Mouse (Mus musculus): Measurements from ENCODE around the gene Fgd2. TPM values are rescaled to one million over a fixed set of nuclear protein-coding genes. Genes with fewer than 3 reads are reported as not detected.

The Fgd2 gene
- polyA plus RNA-seq, 1 experiment = 41.8 TPM

- no peak overlapping the region for H3K27ac ChIP-seq (ENCODE audit: control insufficient read depth, insufficient read depth, low read depth, low read length, poor library complexity)
- H3K4me3 ChIP-seq (replicated peaks; ENCODE audit: control insufficient read depth, low read depth, low read length) = no peak overlapping the region
- TF ChIP-seq CTCF (IDR thresholded peaks at IDR 0.05; ENCODE audit: control insufficient read depth, insufficient read depth, low read length) (no peak), POLR2A (IDR thresholded peaks at IDR 0.05; ENCODE audit: borderline replicate concordance, control insufficient read depth, low read depth, low read length) (no peak)
- 66% methylated on average over 18 of the region's 18 CpGs for WGBS
- H3K4me1 ChIP-seq (ENCODE audit: control insufficient read depth, insufficient read depth, low read length) = no peaks in the 10 kb centered on the region; the same call in 1 of the 2 replicates
Measured at GRCm38 (mm10) chr17:29340406-29341261, 20.1 kb upstream of the Fgd2 start.

GRCm38 (mm10) chr17:29341591-29342003 is 19.1 kb upstream of the Fgd2 start:
- H3K4me1 ChIP-seq (ENCODE audit: control insufficient read depth, insufficient read depth, low read length) = peaks cover 3% of the 10 kb centered on the region
- TF ChIP-seq CTCF (IDR thresholded peaks at IDR 0.05; ENCODE audit: control insufficient read depth, insufficient read depth, low read length) (peak; percentile 37; the same call in 1 of the 2 replicates), POLR2A (IDR thresholded peaks at IDR 0.05; ENCODE audit: borderline replicate concordance, control insufficient read depth, low read depth, low read length) (no peak)
- H3K4me3 ChIP-seq (replicated peaks; ENCODE audit: control insufficient read depth, low read depth, low read length) = no peak overlapping the region
- peak overlapping the region; percentile 30; the same call in 1 of the 2 replicates for H3K27ac ChIP-seq (ENCODE audit: control insufficient read depth, insufficient read depth, low read depth, low read length, poor library complexity)
- WGBS = 44% methylated on average over 9 of the region's 9 CpGs

GRCm38 (mm10) chr17:29342010-29342910 is 18.5 kb upstream of the Fgd2 start:
- no peak overlapping the region for H3K4me3 ChIP-seq (replicated peaks; ENCODE audit: control insufficient read depth, low read depth, low read length)
- 78% methylated on average over 13 of the region's 13 CpGs for WGBS
- no peak overlapping the region for H3K27ac ChIP-seq (ENCODE audit: control insufficient read depth, insufficient read depth, low read depth, low read length, poor library complexity)
- TF ChIP-seq CTCF (IDR thresholded peaks at IDR 0.05; ENCODE audit: control insufficient read depth, insufficient read depth, low read length) (no peak), POLR2A (IDR thresholded peaks at IDR 0.05; ENCODE audit: borderline replicate concordance, control insufficient read depth, low read depth, low read length) (no peak)
- peaks cover 3% of the 10 kb centered on the region for H3K4me1 ChIP-seq (ENCODE audit: control insufficient read depth, insufficient read depth, low read length)

- no peak overlapping the region for H3K4me3 ChIP-seq (replicated peaks; ENCODE audit: control insufficient read depth, low read depth, low read length)
- peaks cover 3% of the 10 kb centered on the region for H3K4me1 ChIP-seq (ENCODE audit: control insufficient read depth, insufficient read depth, low read length)
- 89% methylated on average over 5 of the region's 5 CpGs for WGBS
- TF ChIP-seq CTCF (IDR thresholded peaks at IDR 0.05; ENCODE audit: control insufficient read depth, insufficient read depth, low read length) = no peak
- TF ChIP-seq POLR2A (IDR thresholded peaks at IDR 0.05; ENCODE audit: borderline replicate concordance, control insufficient read depth, low read depth, low read length) = no peak
- no peak overlapping the region for H3K27ac ChIP-seq (ENCODE audit: control insufficient read depth, insufficient read depth, low read depth, low read length, poor library complexity)
Measured at GRCm38 (mm10) chr17:29343241-29343640, 17.5 kb upstream of the Fgd2 start.

- Histone ChIP-seq H3K4me3 (replicated peaks; ENCODE audit: control insufficient read depth, low read depth, low read length) (no peak overlapping the region), H3K4me1 (ENCODE audit: control insufficient read depth, insufficient read depth, low read length) (peaks cover 3% of the 10 kb centered on the region), H3K27ac (ENCODE audit: control insufficient read depth, insufficient read depth, low read depth, low read length, poor library complexity) (no peak overlapping the region)
- TF ChIP-seq CTCF (IDR thresholded peaks at IDR 0.05; ENCODE audit: control insufficient read depth, insufficient read depth, low read length) (no peak), POLR2A (IDR thresholded peaks at IDR 0.05; ENCODE audit: borderline replicate concordance, control insufficient read depth, low read depth, low read length) (no peak)
- 83% methylated on average over 12 of the region's 12 CpGs for WGBS
Measured at GRCm38 (mm10) chr17:29345272-29345671, 15.4 kb upstream of the Fgd2 start.

GRCm38 (mm10) chr17:29346496-29347125 is 14.1 kb upstream of the Fgd2 start:
- H3K4me1 ChIP-seq (ENCODE audit: control insufficient read depth, insufficient read depth, low read length) = peaks cover 3% of the 10 kb centered on the region
- no peak overlapping the region for H3K27ac ChIP-seq (ENCODE audit: control insufficient read depth, insufficient read depth, low read depth, low read length, poor library complexity)
- peak overlapping the region; percentile 100 for H3K4me3 ChIP-seq (replicated peaks; ENCODE audit: control insufficient read depth, low read depth, low read length)
- WGBS = 8% methylated on average over 11 of the region's 11 CpGs
- TF ChIP-seq CTCF (IDR thresholded peaks at IDR 0.05; ENCODE audit: control insufficient read depth, insufficient read depth, low read length) = no peak
- no peak for TF ChIP-seq POLR2A (IDR thresholded peaks at IDR 0.05; ENCODE audit: borderline replicate concordance, control insufficient read depth, low read depth, low read length)

GRCm38 (mm10) chr17:29347126-29347644 is 13.5 kb upstream of the Fgd2 start:
- 1% methylated on average over 45 of the region's 45 CpGs for whole genome bisulfite sequencing
- TF ChIP-seq CTCF (IDR thresholded peaks at IDR 0.05; ENCODE audit: control insufficient read depth, insufficient read depth, low read length) (no peak), POLR2A (IDR thresholded peaks at IDR 0.05; ENCODE audit: borderline replicate concordance, control insufficient read depth, low read depth, low read length) (no peak)
- peak overlapping the region; percentile 78; the same call in 1 of the 2 replicates for H3K27ac ChIP-seq (ENCODE audit: control insufficient read depth, insufficient read depth, low read depth, low read length, poor library complexity)
- peaks cover 3% of the 10 kb centered on the region for H3K4me1 ChIP-seq (ENCODE audit: control insufficient read depth, insufficient read depth, low read length)
- peak overlapping the region; percentile 100 for H3K4me3 ChIP-seq (replicated peaks; ENCODE audit: control insufficient read depth, low read depth, low read length)
